Mouse (Mus musculus): Measurements from ENCODE around the gene Tnks1bp1.

DNA sequence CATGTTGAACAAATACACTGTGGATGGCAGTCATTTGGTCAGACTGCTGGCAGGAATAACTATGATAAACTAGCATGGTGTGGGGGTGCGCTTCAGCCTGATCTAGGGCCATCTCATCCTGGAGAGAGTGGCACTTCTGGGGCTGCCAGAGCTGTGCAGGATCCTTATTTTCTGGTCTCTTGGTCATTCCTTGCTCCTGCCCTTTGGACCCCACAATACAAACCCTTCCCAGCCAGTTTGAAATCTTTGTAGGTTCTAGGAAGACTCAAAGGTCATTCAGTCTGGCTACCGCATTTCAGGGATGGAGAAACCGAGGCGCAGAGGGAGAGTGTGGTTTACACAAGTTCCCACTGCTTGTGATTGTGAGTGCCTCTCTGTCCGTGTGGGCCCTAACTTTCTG, 19.1 kb downstream of the Tnks1bp1 start:
- TF ChIP-seq CTCF (conservative IDR thresholded peaks at IDR 0.05; ENCODE audit: low read length) (no peak), POU5F1 (IDR thresholded peaks at IDR 0.05; ENCODE audit: borderline replicate concordance, low read length) (no peak)
